Mouse (Mus musculus): ENCODE results near the gene Cep83. TPM values are rescaled to one million over a fixed set of nuclear protein-coding genes. Genes with fewer than 3 reads are reported as not detected.

Cep83 gene
- total RNA-seq, 1 experiment from 2014 or later, result 94.7 TPM

DNA sequence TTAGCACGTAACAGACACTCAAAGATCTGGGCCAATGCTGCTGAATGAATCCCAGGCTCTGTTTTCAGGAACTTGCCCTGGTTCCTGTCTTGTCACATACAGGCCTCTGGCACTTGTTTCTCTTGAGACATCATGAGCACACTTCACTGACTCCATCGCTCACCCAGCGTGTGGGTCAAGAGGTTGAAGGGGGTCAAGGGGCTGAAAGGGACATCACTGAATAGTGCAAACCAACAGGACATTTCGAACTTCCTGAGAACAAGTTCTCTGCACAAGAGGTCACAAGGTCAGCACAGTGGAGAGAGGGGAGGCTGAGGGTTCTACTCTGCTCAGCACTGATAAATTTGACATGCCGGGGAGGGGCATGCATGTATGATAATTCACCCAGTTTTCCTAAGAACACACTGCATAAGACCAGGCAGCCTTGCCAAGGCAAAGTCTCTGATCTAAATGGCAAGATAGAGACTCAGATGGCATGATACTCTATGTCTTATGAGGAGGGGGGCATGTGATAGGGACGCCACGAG, 121.6 kb downstream of the Cep83 start:
- ATAC-seq (replicated peaks in 1 of 2; ENCODE audit: insufficient read depth in 1 of 2, low FRiP score in 2 of 2, low TSS enrichment in 1 of 2, low read depth in 1 of 2, poor library complexity in 2 of 2, severe bottlenecking in 2 of 2), result no peak

- no peak for ATAC-seq (replicated peaks in 1 of 2; ENCODE audit: insufficient read depth in 1 of 2, low FRiP score in 2 of 2, low TSS enrichment in 1 of 2, low read depth in 1 of 2, poor library complexity in 2 of 2, severe bottlenecking in 2 of 2)
These were observed 123.7 kb downstream of the Cep83 start for GRCm38 (mm10) chr10:94811907-94812851.

GRCm38 (mm10) chr10:94818127-94818526, 129.7 kb downstream of the Cep83 start:
- ATAC-seq (replicated peaks in 1 of 2; ENCODE audit: insufficient read depth in 1 of 2, low FRiP score in 2 of 2, low TSS enrichment in 1 of 2, low read depth in 1 of 2, poor library complexity in 2 of 2, severe bottlenecking in 2 of 2), result no peak

GRCm38 (mm10) chr10:94818781-94819665, 130.6 kb downstream of the Cep83 start:
- ATAC-seq (replicated peaks in 1 of 2; ENCODE audit: insufficient read depth in 1 of 2, low FRiP score in 2 of 2, low TSS enrichment in 1 of 2, low read depth in 1 of 2, poor library complexity in 2 of 2, severe bottlenecking in 2 of 2), result no peak

GRCm38 (mm10) chr10:94823971-94824760, 135.7 kb downstream of the Cep83 start:
- ATAC-seq (replicated peaks in 1 of 2; ENCODE audit: insufficient read depth in 1 of 2, low FRiP score in 2 of 2, low TSS enrichment in 1 of 2, low read depth in 1 of 2, poor library complexity in 2 of 2, severe bottlenecking in 2 of 2), result no peak

DNA sequence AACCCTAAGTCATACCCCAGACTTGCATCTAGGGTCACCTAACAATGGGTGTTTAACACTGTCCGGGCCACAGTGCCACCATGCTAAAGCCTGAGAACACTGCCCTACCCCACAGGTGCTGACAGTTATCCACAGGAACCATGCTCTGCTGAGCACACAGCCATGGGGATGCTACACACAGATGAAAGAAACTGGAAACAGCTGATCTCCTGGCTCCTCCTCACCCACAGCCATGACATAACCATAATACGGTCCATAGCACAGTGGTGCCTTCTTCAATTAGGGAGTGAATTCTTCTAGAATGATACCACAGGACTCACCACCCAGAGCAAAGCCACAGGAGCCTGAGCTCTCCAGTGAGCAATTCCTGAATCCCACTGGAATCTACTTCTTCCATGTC, 137.5 kb downstream of the Cep83 start:
- ATAC-seq (replicated peaks in 1 of 2; ENCODE audit: insufficient read depth in 1 of 2, low FRiP score in 2 of 2, low TSS enrichment in 1 of 2, low read depth in 1 of 2, poor library complexity in 2 of 2, severe bottlenecking in 2 of 2), result no peak

GRCm38 (mm10) chr10:94826436-94826835, 138.0 kb downstream of the Cep83 start:
- no peak for ATAC-seq (replicated peaks in 1 of 2; ENCODE audit: insufficient read depth in 1 of 2, low FRiP score in 2 of 2, low TSS enrichment in 1 of 2, low read depth in 1 of 2, poor library complexity in 2 of 2, severe bottlenecking in 2 of 2)

DNA sequence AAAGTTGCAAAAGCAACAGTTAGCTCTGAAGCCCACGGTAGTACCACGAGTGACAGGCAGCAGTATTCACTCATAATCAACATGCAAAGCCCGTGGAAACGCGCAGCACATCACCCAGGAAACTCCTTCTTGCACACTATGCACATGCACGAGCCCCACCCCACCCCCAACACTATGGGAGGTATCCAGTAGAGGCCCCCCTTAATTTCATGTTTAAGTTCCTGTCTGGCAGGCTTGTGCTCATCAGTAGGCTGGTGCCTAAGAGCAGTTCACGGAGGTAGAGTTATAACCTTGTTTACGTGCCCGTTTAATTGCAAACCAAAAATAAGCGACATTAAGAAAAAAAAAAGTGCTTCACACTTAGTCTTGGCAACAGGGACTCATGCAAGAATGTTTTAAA, 138.9 kb downstream of the Cep83 start:
- ATAC-seq (replicated peaks in 1 of 2; ENCODE audit: insufficient read depth in 1 of 2, low FRiP score in 2 of 2, low TSS enrichment in 1 of 2, low read depth in 1 of 2, poor library complexity in 2 of 2, severe bottlenecking in 2 of 2), result no peak

DNA sequence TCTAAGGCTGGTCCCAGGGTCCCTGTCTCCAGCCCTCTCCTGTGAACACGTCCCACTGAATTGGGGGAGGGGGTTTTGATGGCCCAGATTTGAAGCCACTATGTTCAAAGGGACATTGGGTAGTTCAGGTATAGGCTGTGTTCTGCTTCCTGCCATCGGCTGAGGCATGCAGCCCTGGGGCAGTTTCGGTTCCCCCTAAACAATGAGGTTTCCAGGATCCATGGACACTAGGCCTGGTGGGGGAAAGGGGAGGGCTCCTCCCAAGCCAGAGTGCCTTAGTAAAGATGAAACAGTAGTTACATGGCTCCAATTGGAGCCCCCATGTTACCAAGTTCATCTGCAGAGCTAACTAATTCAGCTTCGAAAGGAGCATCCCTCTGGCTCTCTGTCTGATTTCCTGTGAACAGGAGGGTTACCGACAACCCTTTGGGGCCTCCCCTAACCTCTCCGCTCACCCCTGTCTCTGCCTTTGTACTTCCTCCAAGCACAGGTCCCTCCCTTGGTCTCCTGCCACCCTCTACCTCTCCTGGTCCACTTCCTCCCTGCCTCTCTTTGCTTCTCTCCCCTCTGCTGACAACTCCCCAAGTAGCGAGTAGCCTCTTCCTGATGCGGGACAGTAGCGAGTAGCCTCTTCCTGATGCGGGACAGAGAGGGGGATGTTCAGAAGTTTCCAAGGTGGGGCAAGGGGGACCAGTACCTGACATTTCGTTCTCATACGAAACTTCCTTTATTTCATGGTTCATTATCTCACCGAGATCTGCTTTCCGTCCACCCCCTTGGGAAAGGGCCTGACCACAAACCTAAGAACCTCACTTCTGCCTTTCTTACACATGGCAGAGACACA, 139.7 kb downstream of the Cep83 start:
- peak; percentile 74 to 75 for ATAC-seq (replicated peaks in 1 of 2; ENCODE audit: insufficient read depth in 1 of 2, low FRiP score in 2 of 2, low TSS enrichment in 1 of 2, low read depth in 1 of 2, poor library complexity in 2 of 2, severe bottlenecking in 2 of 2)

GRCm38 (mm10) chr10:94828734-94829230, 140.3 kb downstream of the Cep83 start:
- ATAC-seq (replicated peaks in 1 of 2; ENCODE audit: insufficient read depth in 1 of 2, low FRiP score in 2 of 2, low TSS enrichment in 1 of 2, low read depth in 1 of 2, poor library complexity in 2 of 2, severe bottlenecking in 2 of 2), result no peak

- peak; percentile 58 to 62 for ATAC-seq (replicated peaks in 1 of 2; ENCODE audit: insufficient read depth in 1 of 2, low FRiP score in 2 of 2, low TSS enrichment in 1 of 2, low read depth in 1 of 2, poor library complexity in 2 of 2, severe bottlenecking in 2 of 2)
These were observed 141.0 kb downstream of the Cep83 start for GRCm38 (mm10) chr10:94829407-94829806.

DNA sequence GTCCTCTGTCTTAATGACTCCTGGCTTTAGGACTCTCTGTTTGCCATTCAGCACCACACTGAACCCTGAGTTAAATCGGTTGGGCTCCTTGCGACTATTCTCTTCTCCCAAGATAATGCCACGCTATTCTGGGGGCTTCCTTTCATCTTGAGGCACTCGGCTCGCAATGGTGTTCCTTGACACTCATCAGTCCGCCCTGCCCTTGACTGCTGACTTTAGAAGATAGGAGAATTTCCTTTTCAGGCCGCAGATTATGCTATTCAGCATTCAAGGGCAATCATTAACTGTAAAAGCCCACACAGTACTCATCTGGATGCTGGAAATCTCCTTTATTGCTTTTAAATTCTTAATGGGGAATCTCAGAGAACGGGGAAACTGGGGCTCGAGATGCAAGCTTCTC, 147.4 kb downstream of the Cep83 start:
- no peak for ATAC-seq (replicated peaks in 1 of 2; ENCODE audit: insufficient read depth in 1 of 2, low FRiP score in 2 of 2, low TSS enrichment in 1 of 2, low read depth in 1 of 2, poor library complexity in 2 of 2, severe bottlenecking in 2 of 2)

All from hematopoietic stem cell, adult 5-6 weeks (primary cell).